Comparison of ENCODE assay signal across 8 mouse cellular contexts in genomic region chr4:57915216-57915965, GRCm38 (mm10). TPM values are rescaled to one million over a fixed set of nuclear protein-coding genes. Genes with fewer than 3 reads are reported as not detected.
DNase-seq lines count a peak whose midpoint lies in the region; ATAC-seq lines count a peak whose summit lies in the region.

No protein-coding gene starts in this region.

- no peak for ATAC-seq in liver, embryonic 15.5 days (ENCODE audit: insufficient read depth)
- ATAC-seq in stomach, embryonic 16.5 days (ENCODE audit: insufficient read depth, low FRiP score), result peak; percentile 70; the same call in 1 of the 2 replicates

- H3K27ac ChIP-seq in liver, embryonic 15.5 days (replicated peaks), result no peak overlapping the region
- peak overlapping the region; percentile 92 for H3K27ac ChIP-seq in stomach, embryonic 16.5 days (ENCODE audit: low read length)

- H3K9me3 ChIP-seq in liver, embryonic 15.5 days (replicated peaks), result no peaks in the 10 kb centered on the region
- no peaks in the 10 kb centered on the region for H3K9me3 ChIP-seq in stomach, embryonic 16.5 days (replicated peaks; ENCODE audit: control insufficient read depth, low read length)

- peak overlapping the region; percentile 15 for H3K4me3 ChIP-seq in liver, embryonic 15.5 days (replicated peaks)
- H3K4me3 ChIP-seq in stomach, embryonic 16.5 days (replicated peaks; ENCODE audit: low read length), result peak overlapping the region; percentile 45

- no peak overlapping the region for H3K9ac ChIP-seq in liver, embryonic 15.5 days
- peak overlapping the region; percentile 72 for H3K9ac ChIP-seq in stomach, embryonic 16.5 days (ENCODE audit: low read length)

- DNase-seq in right cerebral cortex, adult 18-20 months, result peak; percentile 25
- no peak for DNase-seq in right cerebral cortex, postnatal 25 days
- peak; percentile 84 for DNase-seq in cerebellum, adult 11-12 months
- DNase-seq in gonadal fat pad, adult 2 months (ENCODE audit: low read depth), result peak; percentile 52
- peak; percentile 84 for DNase-seq in kidney, adult 18-20 months
- no peak for DNase-seq in spleen, postnatal 10 days (ENCODE audit: low spot score in 2 of 2)

- no peaks in the 10 kb centered on the region for H3K27me3 ChIP-seq in liver, embryonic 15.5 days
- H3K27me3 ChIP-seq in stomach, embryonic 16.5 days (ENCODE audit: control insufficient read depth, insufficient read depth, low read length), result no peaks in the 10 kb centered on the region

- no peaks in the 10 kb centered on the region for H3K36me3 ChIP-seq in liver, embryonic 15.5 days (replicated peaks)
- H3K36me3 ChIP-seq in stomach, embryonic 16.5 days (ENCODE audit: control insufficient read depth, insufficient read depth, low read length), result no peaks in the 10 kb centered on the region

- H3K4me1 ChIP-seq in liver, embryonic 15.5 days (replicated peaks), result 0 out of 2 replicates have a peak, but pooled peaks cover 2% of the 10 kb centered on the region
- H3K4me1 ChIP-seq in stomach, embryonic 16.5 days (ENCODE audit: control insufficient read depth, insufficient read depth, low read length), result peaks cover 13% of the 10 kb centered on the region; the same call in 1 of the 2 replicates

- peak overlapping the region; percentile 48 for H3K4me2 ChIP-seq in liver, embryonic 15.5 days
- H3K4me2 ChIP-seq in stomach, embryonic 16.5 days (ENCODE audit: low read depth, low read length), result peak overlapping the region; percentile 50

- 27% methylated on average over 17 of the region's 17 CpGs for WGBS in liver, embryonic 15.5 days (ENCODE audit: insufficient replicate concordance)
- WGBS in stomach, embryonic 16.5 days, result 20% methylated on average over 17 of the region's 17 CpGs

RNA-seq across cellular contexts. Expression of gene D630039A03Rik, which starts 0.7 kb away (rescaled TPM):
- 6.5 and 11.8 TPM in 2 replicates for polyA plus RNA-seq in gonadal fat pad, adult 2 months (2012; rRNA removed)
- polyA plus RNA-seq in liver, embryonic 15.5 days (2015; fragmentation: Nextera tagmentation; extraction: Ambion mirVana), result 0.13 and 0.28 TPM in 2 replicates
- 11.9 and 13.8 TPM in 2 replicates for polyA plus RNA-seq in stomach, embryonic 16.5 days (2015; fragmentation: Nextera tagmentation; extraction: Ambion mirVana)

RNA-seq across cellular contexts. Expression of gene Txn1, which starts 40.8 kb away (rescaled TPM):
- polyA plus RNA-seq in gonadal fat pad, adult 2 months (2012; rRNA removed), result 169 and 174 TPM in 2 replicates
- 183 and 207 TPM in 2 replicates for polyA plus RNA-seq in liver, embryonic 15.5 days (2015; fragmentation: Nextera tagmentation; extraction: Ambion mirVana)
- 451 and 475 TPM in 2 replicates for polyA plus RNA-seq in stomach, embryonic 16.5 days (2015; fragmentation: Nextera tagmentation; extraction: Ambion mirVana)

Comparison
In these comparisons a context has a peak if more than half of its experiments do, and no peak if none do; other contexts are left out.
1. DNase-seq: peak in right cerebral cortex, adult 18-20 months (single experiment), cerebellum, adult 11-12 months (single experiment), gonadal fat pad, adult 2 months (single experiment) and kidney, adult 18-20 months (single experiment); none in right cerebral cortex, postnatal 25 days (single experiment) and spleen, postnatal 10 days (0 of 2).